Mouse (Mus musculus): ENCODE results near the gene Wasf3.

Gene Wasf3

DNA sequence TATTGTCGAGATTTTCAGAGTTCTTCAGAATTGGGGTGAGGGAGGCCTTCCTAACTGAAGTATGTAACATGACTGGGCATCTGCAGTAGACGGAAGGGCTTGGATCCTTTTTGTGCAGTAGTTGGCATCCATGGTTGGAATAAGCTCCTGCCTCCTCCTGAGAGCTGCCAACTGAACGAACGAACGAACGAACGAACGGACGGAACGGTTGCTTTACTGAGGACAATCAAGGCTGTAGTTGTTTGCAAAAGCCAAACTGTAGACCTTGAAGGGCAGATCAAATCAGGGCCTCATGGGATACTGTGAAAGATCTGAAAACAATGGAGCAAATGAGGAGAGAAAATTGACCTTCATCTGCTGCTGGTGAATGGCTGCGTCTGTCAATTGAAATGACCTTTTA lies 17.5 kb downstream of the Wasf3 start:
- DNase-seq = no peak

DNA sequence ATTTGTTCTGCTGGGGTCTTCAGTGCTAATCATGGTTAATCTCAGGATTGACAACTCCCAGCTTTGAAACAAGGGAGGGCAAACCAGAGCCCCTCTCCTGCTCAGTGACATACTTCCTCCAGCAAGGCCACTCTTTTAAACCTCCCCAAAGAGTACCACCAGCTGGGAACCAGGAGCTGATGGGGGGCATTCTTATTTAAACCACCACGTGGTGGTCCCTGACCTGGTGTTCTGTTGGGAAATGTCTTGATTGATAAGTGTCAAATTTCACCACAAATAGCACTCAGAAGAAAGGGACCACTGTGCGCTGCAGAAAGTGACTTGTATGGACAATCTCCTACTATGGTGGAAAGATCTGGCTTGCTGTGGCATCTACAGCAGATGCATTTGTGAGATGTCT lies 19.1 kb downstream of the Wasf3 start:
- no peak for DNase-seq

DNA sequence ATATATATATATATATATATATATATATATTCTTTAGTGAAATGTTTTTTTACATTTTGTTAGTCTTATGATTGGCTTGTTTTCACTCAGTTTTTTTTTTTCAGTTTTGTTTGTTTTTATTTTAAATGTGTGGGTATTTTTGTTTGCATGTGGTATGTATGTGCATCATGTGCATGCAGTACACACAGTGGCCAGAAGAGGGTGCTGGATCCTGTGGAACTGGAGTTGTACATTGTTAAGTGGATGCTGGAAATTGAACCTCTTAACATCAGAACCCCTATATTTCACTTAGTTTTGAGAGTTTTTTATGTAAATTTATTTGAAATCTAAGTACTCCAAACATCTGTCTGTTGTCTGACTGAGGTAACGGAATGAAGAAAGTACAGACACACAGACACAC lies 21.3 kb downstream of the Wasf3 start:
- DNase-seq = no peak

DNA sequence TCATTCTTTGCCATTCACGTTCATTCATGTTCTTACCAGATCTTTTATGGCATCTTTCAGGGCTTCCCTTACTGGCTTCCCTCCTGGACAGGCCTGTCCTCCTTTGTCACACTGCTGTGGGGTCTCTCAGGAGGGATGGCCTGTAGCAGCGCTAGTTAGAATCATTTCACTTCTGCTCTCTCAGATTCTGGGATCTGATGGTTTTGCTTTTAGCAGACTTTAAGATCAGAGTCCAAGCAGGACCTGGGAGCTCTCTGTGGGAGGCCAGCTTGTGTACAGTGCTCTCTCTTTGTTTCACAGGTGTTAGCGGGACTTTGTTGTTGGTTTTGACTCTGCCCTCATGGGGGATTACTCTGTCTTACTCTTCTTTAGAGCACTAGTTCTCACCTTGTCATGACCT lies 23.0 kb downstream of the Wasf3 start:
- no peak for DNase-seq

DNA sequence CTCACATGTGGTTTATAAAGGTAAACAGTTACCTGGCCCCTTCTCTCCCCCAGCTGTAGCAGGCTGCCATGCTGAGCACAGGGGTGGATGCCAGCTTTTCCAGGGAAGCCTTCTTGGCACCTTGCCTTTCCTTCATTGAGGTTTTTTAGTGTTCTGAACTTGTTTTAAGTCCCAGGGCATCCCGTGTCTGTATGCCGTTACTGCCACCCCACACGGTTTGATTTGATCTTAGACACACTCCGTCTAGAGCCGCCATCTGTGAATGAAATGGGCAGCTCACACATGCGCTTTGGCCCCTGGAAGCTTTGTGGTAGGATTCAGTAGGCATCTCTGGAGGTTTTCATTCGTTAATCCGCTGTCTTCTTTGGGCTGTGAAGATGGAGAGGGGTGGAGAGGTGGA lies 23.8 kb downstream of the Wasf3 start:
- DNase-seq = no peak

DNA sequence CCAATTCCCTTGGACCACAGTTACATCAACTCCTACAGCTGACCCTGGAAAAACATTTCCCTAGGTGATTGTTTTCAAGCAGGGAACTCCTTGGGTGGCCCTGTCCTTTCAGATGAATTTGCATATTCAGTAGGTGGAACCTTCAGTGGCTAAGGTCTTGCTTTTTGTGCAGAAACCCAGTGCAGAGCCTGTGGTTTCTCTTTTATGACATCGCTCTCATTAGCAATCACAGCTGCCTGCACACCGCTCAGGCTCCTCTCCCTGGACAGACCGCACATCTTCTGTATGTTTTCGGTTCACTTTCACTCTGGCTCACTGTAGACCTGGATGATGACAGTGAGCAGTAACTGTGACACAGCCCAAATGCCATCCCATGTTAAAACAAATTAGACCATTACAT lies 26.0 kb downstream of the Wasf3 start:
- no peak for DNase-seq

DNA sequence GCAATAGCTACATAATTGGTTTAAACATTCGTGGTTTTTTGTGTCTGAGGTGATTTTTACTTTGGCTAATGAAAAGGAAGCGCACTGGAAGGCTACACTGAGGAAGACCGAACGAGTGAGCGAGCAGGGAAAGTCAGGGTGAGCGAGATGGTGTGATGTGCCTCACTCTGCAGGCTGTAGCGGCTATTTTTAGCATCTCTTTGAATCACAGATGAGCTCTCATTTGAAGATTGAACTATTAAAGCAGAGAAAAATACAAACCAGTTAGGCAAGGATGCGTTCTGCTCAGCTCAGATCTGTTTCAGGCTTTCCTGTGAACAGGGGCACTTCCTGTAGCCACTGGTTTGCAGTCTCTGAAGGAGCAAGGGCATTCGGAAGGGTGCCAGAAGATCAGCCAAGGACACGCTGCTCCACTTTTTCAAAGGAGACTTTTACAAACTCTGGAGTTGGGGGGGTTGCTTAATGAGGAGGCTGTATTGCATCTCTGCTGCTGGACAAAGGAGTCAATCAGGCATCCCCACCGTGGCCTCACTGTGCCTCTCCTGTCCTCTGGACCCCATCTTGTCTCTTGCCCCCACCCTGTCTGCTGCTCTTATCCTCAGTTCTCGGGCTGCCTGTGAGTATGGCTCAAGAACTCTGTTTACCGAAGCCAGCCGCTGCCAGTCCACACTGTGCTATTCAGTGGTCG lies 28.1 kb downstream of the Wasf3 start:
- no peak for DNase-seq

DNA sequence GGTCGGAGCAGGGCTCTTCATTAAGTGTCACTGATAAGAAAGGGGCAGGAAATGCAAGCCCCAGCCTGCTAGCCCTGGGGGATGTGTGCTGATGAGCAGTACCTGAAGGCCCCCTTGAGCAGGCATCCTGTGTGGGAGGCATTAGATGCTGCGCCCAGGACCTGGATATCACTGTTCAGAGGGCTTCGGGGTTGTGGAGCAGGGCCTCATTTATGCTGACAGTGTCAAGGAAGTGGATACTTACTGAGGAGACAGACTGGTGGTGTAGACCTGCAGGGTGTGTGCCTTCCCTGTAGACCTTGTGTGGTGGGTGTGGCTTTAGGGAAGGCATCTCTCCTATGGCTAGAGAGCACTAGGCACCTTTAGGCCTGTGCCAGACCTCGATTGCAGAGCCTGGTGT lies 29.8 kb downstream of the Wasf3 start:
- DNase-seq = no peak

DNA sequence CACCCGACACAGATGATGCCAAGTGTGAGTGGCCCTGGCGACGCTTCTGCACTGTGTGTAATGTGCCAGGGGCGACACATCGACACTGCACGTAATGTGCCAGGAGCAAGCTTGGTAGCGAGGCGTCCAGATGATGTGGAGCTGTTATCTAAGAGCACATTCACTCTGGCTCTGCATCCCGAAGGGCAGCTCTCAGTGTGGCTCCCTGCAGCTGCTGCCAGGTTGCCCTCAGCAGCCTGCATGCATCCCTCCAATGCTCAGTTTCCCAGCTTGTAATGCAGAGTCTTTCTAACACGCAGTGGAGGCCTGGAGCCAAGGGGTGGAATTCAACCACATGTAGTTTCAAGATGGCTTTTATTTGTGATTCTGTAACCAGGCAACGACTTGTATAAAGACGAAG lies 30.4 kb downstream of the Wasf3 start:
- no peak for DNase-seq

DNA sequence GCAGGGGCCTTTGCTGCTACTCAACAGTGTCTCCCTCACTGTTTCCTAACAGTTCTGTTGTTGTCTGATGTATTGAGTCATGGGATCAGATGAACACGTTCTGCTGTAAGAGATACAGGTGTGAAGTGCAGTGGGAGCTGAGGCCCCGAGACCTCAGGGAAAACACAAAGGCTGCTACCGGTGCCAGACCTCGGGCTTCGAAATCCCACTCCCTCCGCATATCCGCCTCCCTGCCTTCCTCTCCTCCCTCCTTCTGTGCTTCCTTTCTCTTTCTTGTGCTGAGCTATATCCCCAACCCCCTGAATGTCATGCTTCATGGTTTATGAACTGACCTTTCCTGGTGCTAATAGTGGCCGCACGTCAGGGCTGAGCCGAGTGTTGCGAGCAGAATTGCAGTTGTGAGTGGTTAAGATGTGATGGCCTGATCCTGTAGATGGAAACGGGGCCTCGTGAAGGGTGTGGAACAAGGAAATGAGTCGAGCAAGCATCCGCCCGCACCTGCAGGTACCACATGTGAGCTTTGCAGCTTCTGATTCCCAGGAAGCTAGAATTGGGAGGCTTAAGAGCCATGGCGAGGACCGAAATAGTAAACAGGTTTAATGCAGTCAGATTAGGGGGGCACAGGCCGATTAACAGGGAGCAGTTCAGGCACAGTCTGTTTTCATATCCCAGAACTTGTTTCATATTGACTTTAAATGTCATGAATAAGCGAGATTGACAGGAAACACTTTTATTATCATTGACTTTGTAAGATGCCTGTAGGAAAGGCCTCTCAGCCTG lies 31.7 kb downstream of the Wasf3 start:
- no peak for DNase-seq

DNA sequence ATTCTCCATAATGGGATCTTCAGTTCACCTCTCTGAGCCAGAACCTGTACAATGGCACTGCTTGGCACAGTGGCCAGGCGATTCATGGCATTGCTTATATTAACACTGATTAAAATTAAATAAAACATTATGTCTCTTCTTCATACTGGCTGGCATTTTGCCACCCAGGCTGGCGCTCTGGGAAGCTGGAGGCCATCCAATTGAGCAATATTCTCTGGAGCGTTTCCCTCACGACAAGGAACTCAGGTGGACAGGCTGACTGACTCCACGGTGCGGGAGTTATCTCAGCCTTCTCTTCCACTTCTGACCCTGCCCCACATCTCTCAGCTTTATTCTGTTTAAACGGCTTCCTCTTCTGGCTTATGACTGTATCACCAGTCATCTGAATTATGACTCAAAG lies 33.3 kb downstream of the Wasf3 start:
- no peak for DNase-seq

DNA sequence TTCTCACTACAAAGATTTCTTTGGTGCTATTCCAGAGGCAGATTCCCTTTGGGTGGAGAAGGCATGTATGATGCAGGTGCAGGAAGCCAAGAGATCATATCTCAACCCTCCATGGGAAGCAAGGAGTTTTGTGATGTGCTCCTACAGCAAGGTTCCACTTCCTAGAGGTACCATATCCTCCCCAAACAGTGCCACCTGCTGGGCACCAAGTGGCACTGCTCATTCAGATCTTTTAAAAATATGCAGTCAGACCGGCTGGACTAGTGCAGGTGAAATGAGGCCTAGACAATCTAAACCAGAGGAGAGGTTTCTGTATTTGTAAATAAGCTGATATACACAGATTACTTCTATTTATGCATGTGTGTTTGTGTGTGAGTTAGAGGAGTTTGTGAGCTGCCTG lies 35.3 kb downstream of the Wasf3 start:
- DNase-seq = no peak

DNA sequence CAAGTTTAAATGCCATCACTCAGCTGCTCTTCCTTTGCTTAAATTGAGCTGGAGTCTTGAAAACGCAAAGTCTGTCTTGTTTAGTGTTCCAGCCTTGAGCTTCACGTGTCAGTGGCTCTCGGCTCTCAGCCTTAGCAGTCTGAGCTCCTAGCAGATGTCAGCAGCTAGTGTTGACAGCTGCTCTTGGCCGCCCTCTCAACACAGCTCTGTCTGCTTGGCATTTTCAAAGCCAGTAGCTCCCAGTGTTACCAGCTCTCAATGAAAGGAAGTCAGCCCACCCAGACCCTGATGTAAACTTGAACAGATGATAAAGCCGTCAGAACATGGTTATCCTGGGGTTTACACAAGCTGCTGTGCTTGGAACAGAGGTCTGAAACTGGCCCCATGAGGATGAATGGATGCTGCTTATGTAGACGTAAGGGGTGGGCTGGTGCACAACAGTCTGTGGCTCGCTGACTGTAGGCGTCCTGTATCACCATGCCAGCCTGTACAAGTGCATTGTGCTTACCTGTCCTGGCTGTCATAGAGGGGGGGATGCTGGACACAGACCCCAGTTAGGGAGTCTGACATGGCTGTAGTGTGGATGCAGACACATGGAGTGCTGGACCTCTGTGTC lies 40.0 kb downstream of the Wasf3 start:
- no peak for DNase-seq

DNA sequence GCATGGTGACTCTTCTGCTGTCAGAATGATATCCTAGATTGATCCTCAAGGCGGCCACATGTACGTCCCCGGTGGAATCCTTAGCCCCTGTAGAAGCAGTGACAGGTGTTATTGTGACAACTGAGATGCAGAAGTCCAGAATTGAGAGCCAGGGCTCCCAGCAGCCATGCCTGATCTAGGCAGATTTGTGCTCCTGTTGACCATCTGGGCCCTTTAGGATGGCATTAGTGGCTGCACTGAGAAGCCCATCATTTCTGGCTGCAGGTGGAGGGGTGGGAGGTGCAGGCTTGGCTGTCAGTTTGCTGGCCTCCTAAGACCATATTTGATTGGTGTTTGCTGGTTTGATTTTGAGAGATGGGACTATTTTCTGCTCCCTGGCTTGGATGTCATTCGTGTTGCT lies 40.9 kb downstream of the Wasf3 start:
- DNase-seq = no peak

DNA sequence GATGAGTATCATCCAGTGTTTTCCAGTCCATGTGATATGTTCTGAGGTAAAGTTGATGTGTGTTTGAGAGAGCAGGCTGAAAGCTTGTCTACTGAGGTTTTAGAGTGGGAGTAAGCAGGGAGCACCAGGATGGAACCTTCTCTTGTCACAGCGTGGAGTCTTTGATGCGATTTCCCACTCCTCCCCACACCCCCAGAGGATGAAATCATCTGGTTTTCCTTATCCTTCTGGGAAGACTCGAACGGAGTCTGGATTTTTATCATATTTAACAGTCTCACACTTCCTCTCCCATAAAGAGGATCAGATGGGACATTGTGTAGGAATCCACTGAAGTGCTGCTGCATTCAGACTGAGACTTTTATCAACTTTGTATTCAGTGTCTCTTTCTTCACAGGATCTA lies 43.3 kb downstream of the Wasf3 start:
- DNase-seq = no peak

DNA sequence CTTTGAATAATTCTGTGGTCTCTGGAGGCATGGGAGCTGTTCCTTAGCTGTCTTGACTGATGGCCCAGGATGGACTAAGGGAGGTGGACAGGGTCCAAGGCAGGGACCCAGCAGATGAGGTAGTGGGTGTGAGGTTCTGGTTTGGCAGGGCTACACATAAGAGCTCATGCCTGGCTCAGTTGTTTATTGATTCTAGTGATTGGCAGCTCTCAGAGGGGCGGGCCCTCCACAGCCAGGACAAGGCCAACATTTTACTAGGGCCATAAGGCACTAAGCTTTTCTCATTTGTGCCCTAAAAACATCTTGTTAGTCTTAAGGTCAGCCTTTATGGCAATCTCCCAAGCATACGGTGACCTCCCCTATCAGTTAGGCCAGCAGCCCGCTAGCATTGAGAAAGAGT lies 47.0 kb downstream of the Wasf3 start:
- DNase-seq = no peak

DNA sequence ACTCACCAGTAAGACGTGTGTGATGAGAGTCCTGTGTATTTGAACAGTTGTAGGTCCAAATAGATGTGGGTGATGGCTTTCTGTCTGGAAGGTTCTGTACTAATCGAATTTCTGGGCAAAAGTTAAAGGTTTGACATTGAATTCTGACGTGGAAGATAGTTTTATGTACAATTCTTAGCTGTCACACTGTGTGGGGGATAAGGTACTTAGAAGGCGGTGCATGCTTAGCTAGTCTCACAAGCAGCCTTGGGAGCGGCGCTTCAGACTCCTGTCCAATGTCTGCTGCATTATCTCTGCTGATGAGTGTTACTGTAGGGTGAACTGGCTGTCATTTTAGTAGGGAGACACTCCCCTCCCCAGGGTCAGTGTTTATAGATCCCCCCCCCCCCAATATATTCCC lies 47.7 kb downstream of the Wasf3 start:
- no peak for DNase-seq

DNA sequence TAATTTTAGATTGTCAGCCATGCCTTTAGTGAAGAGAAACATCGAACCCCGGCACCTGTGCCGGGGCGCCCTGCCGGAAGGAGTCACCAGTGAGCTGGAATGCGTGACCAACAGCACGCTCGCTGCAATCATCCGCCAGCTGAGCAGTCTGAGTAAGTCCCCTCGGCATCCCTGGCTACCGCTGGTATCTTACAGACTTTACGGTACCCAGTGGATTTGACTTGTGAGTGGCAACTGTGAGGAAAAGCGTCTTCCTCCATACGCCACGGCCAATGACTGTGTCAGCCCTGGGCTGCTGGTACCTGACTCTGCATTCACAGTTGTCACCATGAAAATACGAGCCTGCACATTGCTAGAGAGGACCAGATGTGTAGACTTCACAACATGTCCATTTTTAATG lies 50.5 kb downstream of the Wasf3 start:
- DNase-seq = no peak

DNA sequence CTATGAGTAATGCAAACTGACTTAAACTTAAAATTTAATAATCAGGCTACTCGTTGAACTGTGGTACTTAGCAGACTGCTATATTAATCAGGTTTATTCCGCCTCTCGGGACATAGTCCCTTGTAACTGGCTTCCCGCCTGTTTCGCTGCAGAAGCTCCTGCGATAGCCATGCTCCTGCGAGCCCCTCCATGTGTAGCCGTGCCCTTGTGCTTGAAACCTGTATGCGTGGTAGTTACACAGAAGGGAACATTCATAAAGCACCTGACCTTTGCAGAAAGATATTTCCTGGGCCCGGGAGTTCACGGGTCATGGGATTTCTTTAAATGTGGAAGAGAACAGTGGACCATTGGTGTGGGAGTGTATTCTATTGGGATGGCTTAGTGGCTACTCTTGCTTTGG lies 52.0 kb downstream of the Wasf3 start:
- DNase-seq = no peak

DNA sequence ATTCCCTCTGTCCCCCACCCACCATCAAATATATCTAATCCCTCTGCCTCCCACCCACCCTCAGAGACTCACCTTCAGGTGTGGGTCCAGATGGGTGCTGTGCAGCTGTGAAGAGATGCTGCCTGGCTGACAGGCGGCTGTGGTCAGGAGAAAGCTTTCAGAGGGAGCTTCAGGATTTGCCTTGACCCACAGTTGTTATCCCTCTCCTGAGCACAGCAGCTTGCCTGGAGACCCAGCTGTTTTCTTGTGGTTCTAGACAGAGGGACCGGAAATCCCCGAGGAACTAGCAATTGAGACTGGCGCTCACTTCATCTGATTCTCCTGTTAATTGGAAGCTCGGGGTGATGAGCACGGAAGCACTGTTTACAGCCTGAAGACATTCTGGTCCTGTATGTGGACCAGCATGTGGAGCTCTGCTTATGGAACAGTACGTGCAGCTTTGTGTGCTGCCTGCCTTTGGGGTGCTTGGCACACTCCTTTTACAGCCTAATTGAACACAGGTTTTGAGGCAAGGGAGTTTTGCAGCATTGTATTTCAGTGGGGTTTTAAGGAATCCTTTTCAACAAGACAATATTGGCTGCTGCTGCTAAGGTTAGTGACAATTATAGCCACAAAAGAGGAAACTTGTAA lies 54.5 kb downstream of the Wasf3 start:
- no peak for DNase-seq

DNA sequence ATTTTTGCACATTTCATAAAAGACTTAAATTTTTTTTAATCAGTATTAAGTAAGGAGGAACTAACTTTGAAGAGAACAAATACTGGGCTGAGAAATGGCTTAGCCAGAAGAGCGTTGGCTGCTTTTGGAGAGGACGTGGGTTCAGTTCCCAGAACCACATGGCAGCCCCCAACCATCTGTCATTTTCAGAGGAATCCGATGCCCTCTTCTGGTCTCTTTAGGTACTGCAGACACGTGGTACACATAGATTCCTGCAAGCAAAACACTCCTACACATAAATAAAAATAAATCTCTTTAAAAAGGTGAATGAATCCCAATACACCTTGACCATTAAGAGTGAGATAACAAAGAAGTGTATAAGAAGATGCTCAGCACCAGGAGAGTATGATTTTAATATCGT lies 55.5 kb downstream of the Wasf3 start:
- no peak for DNase-seq

DNA sequence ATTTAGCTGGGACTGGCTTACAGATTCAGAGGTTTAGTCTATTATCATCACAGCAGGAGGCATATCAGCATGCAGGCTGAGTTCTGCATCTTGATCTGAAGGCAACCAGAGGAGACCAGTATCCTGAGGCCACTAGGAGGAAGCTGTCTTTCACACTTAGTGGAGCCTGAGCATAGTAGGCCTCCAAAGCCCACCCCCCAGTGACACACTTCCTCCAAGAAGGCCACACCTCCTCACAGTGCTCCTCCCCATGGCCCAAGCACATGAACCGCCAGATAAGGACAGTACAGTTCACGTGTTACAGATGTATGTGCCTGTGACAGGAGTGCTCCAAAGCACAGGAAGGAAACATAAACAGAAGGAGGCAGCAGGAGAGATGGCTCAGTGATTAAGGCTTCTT lies 58.0 kb downstream of the Wasf3 start:
- no peak for DNase-seq

DNA sequence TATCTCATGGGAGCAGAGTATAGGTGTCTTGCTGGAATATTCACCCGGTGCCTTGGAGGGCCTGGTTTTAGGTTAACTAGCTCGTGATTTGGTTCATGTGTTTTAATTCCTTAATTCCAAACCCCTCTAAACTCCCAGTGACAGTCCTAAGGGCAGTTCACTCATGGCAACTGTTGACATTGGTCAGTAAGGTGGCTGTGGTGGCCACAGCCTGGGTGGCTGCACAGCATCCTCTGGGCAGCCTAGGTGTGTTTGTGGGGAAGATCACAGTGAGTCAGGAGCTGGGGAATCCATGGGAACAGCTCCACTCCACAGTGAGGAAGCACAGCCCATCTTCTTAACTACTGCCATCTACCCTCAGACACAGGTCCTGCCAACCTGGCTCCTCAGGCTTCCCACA lies 61.8 kb downstream of the Wasf3 start:
- DNase-seq = no peak
